Mouse (Mus musculus) embryo, embryonic 10 days (tissue): Measurements from ENCODE around the gene Grm4.

Source experiments
- DNase-seq: peaks from one replicate; pipeline ENCODE4 v3.0.0-alpha.2; 2015; ENCODE audit warnings: low spot score

The Grm4 gene

DNA sequence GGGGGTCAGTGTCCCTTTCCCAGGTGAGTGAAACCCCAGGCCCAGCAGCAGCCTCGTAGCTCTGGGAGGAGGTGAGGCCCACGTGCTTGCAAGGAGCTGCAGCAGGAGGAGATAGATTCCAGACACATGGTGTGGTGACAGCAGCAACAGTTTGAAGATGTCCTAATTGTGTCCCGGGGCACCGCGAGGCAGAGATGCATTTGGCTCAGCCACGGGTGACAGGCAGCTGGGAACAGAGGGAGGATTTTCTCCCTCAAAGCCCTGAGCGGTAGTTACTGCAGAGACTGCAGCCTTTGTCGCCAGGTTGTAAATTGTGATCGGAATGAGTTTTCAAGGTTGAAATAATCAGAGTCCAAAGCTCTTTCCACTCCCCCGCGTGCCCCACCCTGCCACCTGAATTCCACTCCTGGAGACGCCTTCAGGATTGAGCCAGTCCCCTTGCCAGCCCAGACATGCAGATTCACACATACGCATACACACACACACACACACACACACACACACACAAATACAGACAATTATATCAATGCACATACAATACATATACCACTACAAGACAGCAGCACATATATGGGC lies 78.6 kb downstream of the Grm4 start:
- DNase-seq, result no peak

DNA sequence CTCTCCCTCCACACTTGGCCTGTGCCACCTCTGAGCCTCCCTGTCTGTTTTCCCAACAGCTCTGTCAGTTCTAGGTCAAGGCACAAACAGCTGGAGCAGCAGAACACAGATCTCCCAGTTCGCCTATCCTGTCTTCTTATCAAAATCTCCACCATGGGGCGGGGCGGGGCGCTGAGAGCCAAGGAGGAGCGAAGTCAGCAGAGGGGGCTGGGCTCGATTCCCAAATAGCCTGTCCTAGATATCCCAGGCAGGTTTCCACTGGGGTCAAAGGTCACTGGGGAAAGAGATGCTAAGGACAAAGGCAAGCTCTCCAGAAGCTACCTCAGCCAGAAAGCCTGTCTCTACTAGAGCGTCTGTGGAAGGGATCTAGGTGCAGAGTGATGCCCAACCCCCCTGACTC lies 79.4 kb downstream of the Grm4 start:
- no peak for DNase-seq

DNA sequence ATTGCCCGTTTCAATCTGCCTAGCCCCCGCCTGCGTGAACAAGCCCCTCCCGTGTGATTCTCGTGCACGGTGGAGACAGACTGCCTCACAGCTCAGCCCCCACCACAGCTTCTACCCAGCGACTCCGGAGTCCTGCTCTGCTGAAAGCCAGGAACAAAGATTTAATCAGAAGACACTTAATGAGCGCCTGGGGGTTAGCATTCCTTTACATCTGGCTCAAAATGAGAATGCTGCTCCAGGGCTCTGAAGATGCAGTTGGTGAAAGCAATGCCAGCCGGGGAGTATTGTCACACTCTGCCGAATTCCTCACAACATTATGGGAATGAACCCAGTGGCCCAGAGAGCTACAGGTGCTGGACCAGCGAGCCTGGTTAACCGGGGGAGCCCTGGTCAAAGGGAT lies 85.4 kb downstream of the Grm4 start:
- peak; percentile 11 for DNase-seq

DNA sequence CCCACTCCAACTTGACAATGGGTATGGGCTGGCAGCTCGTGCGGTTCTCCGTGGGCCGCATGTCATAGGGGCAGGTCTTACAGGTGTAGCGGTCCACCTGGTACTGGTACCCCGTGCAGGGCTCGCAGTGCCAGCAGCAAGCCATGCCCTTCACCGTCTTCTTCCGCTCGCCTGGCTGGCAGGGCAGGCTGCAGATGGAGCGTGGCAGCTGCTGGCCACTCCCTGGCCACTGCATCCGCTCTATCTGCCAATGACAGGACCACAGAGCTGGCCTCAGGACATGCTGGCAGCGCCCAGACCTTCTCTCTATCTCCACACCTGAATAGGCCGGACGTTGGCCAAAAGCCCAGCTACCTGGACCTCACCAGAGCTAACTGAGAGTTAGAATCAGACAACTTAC lies 86.0 kb downstream of the Grm4 start:
- DNase-seq, result no peak

DNA sequence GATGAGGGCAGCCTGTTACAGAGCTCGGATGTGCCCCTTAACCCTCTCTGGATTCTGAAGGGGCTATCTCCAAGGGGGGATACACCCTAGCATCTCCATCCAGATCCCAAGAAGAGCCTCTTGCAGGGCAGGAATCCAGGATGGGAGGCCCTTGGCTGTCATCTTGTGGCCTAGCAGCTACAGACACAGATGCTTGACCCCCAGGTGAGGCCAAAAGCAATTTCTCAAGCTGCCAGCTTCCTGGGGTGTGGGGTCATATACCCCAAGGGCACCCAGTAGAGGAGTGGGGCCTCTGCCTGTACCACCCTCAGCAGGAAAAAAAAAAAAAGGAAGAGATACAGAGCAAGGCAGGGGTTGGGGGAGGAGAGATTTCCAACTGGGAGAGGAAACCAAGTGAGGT lies 87.1 kb downstream of the Grm4 start:
- no peak for DNase-seq

DNA sequence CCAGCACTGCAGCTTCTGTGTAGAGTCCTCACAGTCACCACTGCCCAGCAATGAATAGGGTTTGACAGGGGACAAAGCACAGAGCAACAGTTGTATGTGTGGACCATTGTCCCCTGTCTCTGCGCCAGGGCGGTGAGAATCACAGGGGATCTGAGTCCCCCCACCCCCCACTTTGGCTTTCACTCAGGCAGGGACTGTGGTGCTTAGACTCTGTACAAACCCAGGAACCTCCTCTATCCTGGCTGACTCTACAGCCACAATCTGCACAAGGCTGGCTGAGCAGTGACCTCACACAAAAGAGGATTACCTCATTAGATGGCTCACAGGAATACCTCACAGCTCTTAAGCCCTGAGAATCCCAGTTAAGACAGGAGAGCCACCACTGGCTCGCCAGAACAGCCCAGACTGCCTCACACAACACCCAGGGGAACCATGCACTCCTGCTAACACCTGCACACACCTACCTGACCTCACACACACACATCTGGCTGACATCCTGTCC lies 88.0 kb downstream of the Grm4 start:
- peak; percentile 31 for DNase-seq

DNA sequence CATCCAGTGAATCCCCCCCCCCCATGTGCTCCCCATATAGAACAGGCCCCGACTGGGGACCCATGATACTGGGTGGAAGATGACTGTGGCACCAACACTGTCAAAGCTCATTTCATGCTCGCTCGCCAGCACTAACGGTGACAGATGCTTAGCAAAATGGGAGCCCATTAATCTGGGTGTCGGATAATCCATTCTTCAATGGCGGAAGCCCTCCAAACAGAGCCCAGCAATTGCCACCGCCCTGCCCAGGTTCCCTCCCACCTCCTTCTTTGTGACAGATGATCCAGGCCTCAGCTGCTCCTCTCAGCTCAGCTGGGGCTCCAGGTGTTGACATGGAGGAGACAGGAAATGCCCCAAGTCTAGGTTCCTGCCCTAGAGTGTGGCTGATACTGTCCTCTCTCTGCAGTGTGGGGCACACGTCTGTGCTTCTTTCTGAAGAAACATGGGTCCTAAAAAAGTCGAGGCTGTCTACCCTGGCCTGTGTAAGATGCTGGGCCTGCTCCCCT lies 89.0 kb downstream of the Grm4 start:
- DNase-seq, result peak; percentile 30

DNA sequence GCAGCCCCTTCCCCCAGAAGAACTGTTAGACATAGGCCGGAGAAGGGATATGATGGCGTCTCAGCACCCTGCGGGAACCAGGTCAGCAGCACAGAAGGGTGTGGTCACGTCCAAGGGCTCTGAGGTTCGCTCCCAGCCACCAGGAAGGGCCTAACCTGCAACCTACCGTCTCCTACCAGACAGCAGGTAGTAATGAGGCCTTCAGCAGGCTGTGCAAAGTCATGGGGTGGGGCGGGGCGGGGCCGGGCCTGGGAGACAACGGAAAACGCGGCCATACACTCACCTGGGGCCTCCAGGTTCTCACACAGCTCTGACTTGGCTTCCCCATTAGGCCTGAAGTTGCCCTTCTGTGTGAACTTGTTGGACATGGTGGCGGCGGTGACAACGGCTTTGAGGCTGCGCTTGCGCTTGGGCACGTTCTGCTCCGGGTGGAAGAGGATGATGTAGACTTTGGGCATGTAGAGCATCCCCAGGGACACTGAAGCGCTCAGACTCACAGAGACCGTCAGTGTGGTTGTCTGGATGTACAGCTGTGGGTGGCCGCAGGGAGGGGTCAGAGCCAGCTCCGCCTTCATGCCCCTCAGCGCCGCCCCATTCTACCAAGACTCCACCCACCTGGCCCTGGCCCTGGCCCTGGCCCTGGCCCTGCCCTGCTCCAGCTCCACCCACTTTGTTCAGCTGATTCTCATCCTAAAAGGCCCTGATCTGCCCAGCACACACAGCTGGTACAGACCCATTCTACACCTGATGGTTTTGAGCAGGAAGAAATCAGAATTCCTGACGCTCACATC lies 90.0 kb downstream of the Grm4 start:
- no peak for DNase-seq

DNA sequence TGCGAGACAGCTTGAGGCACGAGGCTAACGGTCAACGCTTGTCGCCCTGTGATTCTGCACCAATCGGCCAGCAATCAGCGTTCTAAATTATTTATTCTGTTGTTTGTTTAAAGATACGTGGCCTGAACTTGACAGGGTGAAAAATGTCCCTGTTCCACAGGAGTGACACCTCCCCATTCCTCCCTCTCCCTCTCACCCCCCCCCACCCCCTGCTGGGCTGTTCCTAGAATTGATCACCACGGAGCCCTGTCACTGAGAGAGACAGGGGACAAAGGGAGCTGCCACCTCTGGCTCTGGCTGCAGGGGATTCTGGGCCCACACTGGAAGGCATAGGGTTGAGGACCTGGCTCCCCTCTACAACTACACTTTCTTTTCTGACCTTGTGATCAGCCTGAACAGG lies 91.4 kb downstream of the Grm4 start:
- DNase-seq, result no peak

DNA sequence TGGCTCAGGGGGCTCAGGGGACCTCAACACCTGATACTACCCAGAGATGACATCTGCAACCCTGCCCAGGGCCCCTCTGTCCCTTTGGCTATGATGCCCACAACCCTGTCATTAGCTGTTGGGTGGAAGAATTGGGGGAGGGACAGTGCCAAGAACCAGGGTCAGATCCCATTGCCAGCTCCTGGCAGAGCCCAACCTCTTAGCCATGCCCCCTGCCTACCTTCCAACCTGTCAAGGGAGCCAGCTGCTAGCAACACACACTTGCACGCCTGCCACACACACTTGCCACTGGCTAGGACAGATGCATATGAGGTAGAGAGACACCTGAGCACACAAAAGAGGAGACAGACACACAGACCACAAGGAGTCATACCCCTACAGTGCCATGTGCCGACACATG lies 96.2 kb downstream of the Grm4 start:
- no peak for DNase-seq

DNA sequence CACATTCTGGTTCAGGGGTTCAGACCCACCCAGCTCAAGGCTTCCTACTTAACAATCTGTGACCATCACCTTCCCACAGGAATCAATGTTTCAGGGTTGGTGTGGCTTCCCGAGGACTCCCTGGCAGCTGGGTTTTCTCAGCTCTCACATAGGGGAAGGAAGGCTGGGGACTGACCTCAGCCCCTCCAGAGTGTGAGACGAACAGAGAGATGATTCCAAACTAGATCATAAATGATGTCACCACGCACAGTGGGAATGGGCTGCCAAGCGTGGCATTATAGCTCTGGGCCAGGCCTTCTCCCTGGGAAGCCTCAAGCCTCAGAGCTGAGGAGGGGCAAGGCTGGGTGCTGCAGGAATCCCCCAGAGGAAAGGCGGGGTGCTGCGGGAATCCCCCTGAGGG lies 96.8 kb downstream of the Grm4 start:
- DNase-seq, result no peak

DNA sequence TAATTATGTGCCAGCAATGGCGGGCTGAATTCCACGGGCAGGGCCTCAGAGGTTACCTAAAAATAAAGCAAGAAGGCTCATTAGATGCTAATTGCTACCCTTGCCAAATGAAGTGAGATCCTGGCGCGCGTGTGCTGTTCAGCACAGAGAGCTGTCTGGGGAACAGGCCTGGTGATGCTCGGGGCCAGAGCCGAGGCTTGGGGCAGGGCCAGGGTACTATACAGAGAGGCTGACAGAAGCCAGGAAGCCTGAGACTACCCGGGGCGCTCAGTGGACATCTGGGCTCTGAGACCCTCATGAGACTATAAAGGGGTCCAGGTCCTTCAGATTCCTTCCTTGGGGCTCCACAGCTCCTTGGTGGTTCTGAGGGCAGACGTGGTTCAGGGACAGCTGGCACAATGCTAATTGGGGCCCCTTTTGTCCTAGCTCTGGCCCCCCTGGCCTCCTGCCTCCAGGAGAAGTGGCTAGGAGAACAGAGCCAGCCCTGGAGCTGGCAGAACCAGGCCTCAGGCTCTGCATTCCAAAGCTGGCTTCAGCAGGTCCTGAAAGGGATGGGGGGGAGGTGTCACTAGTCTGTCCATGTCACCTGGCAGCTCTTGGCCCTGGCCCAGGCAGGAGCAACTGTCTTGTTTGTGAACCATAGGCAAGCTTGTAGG lies 98.3 kb downstream of the Grm4 start:
- peak; percentile 54 for DNase-seq

DNA sequence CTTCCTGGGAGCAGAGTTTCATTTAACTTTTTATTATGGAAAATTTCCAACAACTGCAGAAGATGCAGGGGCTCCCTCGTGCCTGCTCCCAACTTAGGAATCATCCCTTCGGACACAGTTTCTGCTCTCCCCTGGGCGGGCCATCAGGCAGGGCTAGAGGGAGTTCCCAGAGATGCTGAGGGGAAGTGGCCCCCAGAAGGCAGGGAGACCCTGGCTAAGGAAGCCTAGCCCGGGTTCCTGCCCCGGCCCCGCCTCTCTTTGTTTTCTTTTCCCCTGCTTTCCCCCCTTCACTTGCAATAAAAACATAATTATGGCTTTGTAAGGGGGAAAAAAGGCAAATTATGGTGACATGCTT lies 98.9 kb downstream of the Grm4 start:
- no peak for DNase-seq

DNA sequence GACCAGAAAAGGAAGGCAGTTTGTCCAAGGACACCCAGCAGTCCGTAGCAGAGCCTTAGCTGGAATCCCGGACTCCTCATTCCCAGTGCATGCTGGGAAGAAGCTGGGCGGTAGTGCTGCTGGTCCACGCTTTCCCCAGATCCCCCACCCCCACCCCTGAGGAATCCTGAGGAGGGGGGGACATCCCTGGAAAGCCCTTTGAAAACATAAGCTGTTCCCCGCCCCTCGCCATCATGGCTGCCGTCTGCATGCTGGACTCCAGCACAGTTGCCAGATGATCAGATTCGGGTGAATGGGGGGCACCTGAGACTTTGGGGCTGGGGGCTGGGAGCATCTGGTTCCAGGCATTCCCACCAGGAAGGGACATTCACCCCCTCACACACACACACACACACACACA lies 99.4 kb downstream of the Grm4 start:
- peak; percentile 21 for DNase-seq

DNA sequence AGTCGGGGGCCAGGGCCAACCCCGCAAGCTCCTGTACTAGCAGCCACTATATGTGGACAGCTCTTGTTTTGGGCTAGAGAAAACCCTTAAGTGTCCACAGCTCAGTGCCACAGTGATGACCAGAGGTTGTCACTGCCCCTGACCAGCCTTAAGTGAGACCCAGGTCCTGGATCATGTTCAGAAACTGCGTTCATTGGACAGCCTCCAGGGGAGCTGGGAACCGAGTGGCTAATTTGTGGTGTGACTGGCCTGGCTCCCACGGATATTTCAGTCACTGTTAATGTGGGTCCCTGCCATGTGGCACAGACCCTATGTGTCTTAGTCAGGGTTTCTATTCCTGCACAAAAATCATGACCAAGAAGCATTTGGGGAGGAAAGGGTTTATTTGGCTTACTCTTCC lies 112.2 kb downstream of the Grm4 start:
- no peak for DNase-seq

DNA sequence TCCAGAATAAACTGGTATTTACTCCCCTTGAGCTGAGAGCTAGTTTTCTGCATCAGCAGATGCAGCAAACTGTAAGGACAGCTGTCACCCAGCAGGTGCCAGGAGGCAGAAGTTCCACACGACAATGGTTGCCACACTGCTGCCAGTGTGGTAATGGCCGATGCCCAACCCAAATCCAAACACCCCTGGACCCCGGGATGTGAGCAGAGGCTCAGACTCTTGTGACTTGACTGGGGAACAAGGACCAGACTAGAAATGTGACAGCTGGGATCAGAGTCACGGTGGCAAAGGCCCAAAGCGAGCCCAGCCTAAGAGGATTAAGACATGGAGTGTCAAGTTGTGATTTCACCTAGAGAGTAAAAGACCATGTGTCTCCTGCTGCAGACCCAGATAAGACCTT lies 112.7 kb downstream of the Grm4 start:
- no peak for DNase-seq

DNA sequence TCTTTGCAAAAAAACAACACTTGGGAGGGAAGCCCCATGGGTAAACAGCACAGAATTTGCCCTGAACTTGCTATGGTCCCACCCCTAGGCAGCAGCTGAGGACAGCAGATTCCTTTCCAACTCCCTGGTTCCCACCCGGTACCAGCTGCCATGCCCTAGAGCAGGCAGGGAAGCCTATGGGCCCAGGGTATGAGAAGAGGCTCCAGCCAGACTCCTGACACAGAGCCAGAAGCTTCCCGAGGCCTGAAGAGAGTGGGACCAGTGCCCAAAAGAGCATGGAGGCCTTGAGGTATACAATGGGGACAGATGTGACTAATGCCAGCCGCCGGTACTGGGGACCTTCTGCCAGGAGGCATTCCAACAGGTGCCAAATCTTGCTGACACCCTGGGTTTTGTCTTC lies 114.2 kb downstream of the Grm4 start:
- no peak for DNase-seq

DNA sequence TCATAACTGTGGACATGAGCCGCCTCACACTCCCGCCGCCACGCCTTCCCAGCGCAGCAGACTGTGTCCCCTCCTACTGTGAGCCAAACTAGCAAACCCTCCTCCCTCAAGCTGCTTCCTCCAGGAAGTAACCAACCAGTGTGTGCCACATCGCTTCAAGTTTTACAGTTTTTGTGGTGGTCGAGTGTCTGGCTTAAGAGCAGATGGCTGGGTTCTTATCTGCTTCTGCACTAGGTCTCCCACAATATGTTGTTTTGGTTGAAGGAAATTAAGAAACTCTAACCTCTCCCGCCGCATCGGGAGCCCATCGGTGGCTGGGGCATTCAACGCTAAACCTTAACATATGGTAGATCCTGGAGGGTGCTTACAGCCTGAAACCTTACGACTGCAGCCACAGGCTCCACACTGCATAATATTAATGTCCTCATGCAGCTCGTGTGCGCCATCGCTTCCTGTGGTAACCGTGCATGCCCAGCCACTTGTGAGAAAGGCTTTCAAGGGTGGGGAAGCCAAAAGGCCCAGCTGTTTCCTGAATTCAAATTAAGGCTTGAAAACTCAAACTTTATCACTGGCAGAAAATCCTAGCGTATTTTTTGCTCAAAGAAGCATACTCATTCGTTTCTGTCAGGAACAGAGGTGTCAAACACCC lies 115.7 kb downstream of the Grm4 start:
- no peak for DNase-seq

DNA sequence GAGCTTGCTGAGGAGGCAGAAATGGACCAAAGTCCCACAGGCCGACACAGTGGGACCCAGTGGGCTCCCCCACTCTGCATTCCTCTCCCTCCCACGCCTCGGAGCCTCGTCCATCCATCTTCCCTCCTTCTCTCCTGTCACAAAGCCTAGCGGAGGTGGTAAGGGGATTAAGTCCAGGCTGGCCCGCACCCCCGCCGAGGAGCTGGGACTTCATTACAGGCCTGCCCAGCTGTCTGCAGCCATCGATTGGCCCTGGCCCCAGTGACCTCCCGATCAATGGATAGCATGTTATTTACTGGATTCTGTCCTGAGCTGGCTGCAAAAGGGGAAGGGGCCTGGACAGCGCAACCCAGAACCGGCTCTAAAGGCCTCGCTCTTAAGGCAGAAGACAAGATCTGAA lies 120.0 kb downstream of the Grm4 start:
- DNase-seq, result peak; percentile 63

DNA sequence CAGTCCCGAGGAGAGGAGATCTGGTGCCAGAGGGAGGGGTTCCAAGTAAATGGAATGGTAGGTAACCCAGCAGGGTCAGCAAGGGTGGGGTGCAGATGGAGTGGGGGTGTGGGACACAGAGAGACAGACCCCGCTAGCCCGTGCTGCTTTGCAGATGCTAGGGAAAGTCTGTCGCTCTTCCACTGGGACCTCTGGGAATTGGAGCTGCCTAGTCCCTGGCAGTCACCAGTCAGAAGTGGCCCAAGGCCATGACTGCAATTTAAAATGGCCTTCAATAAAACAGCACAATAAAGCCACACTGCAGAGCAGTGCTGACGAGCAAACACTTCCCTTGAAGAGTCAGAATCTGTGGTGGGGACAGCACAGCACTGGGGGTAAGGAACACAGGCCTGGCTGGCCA lies 127.3 kb downstream of the Grm4 start:
- no peak for DNase-seq

DNA sequence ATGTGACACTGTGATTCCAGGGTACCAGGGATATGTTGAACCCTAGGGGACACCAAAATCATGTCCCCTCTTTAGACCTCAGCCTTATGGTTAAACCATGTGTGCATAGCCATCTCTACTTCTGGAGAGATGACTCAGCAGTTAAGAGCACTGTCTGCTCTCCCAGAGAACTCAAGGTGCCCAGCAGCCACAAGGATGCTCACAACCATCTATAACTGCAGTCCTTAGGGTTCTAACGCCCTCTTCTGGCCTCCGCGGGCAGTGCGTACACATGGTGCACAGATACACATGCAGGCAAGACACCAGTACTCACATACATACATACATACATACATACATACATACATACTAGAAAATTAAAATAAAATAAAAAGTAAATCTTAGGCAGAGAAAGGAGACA lies 127.8 kb downstream of the Grm4 start:
- no peak for DNase-seq

DNA sequence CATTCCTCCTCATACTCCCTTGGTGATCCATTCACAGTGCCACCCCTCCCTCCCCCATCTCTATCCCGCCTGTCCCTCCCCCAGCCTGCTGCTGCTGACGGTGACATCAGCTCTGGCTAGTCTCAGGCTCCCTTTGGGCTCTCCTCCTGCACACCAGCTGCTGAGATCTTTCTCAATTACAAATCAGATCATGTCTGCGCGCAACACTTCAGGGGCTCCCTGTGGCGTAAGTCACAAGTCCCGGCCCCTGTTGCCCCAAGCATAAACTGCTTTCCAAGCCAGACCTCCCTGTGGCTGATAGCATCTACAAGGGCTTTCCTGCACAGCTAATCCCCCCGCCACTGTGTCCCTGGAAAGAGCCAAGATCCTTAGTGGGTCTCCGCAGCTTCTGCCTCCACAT lies 128.3 kb downstream of the Grm4 start:
- DNase-seq, result no peak

DNA sequence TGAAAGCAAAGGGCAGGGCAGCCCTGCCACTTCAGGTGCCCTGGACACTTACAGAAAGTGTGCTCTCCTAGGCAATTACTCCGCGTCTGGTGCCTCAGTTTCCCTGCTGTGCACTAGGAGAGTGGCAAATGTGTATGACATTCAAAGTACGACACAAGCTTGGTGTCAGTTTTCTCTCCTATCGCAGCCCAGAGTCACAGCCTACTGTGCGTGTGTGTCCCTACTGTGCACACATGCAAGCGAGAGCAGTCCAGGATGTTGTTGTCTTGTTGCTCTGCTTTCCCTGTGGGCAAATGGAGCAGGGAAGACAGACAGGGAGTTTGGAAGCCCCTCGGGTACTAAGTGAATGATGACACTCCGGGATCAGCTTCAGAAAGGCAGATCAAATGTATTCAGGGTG lies 131.2 kb downstream of the Grm4 start:
- no peak for DNase-seq
